Comparison of ENCODE assay signal across 10 mouse cellular contexts in the genomic region with DNA sequence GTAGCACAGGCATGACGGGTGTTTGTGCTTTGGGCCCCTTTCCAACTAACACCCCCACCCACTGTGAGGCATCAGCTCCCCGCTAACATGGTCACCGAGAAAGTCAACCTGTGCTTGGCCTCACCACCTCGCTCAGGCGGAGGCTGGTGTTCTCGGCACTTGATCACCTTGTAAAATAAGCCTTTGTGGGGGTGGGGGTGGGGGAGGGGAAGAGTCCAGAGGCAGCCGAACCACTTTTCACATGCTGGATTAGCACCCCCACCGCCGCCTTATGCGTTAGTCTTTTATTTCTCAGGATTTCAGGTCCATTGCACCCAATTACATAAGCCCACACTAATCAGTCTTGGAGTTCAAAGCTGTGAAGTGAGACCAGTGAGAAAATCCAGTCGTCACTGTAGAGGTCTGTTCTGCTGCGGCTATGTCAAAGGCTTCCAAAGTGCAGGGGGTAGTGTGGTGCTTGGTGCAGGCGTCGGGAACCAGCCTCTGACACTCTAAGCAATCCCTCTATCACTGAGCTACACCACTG. TPM values are rescaled to one million over a fixed set of nuclear protein-coding genes. Genes with fewer than 3 reads are reported as not detected.
DNase-seq lines count a peak whose midpoint lies in the region; ATAC-seq lines count a peak whose summit lies in the region.
"Had no signal": no experiment of that assay in that cellular context is flagged by ENCODE, and none has a peak within 500 bp of the region (broad histone marks: within the 10 kb centered on the region; RNA-seq: fewer than 3 reads in every experiment).

No protein-coding gene starts in this region.

- WGBS in embryonic facial prominence, embryonic 11.5 days = 40% methylated on average over 14 of the region's 14 CpGs
- WGBS in hindbrain, embryonic 16.5 days = 39% methylated on average over 14 of the region's 14 CpGs
- WGBS in midbrain, embryonic 16.5 days = 29% methylated on average over 14 of the region's 14 CpGs

- no peaks in the 10 kb centered on the region for H3K36me3 ChIP-seq in embryonic facial prominence, embryonic 11.5 days (replicated peaks; ENCODE audit: control insufficient read depth, insufficient read depth, low read depth, low read length)
- peaks cover 6% of the 10 kb centered on the region; the same call in 1 of the 2 replicates for H3K36me3 ChIP-seq in hindbrain, embryonic 16.5 days (ENCODE audit: control insufficient read depth, insufficient read depth, low read length)
- H3K36me3 ChIP-seq in midbrain, embryonic 16.5 days (ENCODE audit: control insufficient read depth, insufficient read depth, low read length) = peaks cover 19% of the 10 kb centered on the region

- H3K9me3 ChIP-seq in embryonic facial prominence, embryonic 11.5 days (replicated peaks; ENCODE audit: control insufficient read depth, low read length) = no peaks in the 10 kb centered on the region
- no peaks in the 10 kb centered on the region for H3K9me3 ChIP-seq in hindbrain, embryonic 16.5 days (ENCODE audit: control insufficient read depth, low read length)
- H3K9me3 ChIP-seq in midbrain, embryonic 16.5 days (replicated peaks; ENCODE audit: control insufficient read depth, low read length, poor library complexity, severe bottlenecking) = no peaks in the 10 kb centered on the region

- H3K27ac ChIP-seq in embryonic facial prominence, embryonic 11.5 days (replicated peaks; ENCODE audit: low read depth, low read length) = no peak overlapping the region
- H3K27ac ChIP-seq in hindbrain, embryonic 16.5 days (ENCODE audit: low read depth, low read length) = no peak overlapping the region
- H3K27ac ChIP-seq in midbrain, embryonic 16.5 days (ENCODE audit: low read length) = no peak overlapping the region

- ATAC-seq in embryonic facial prominence, embryonic 11.5 days (replicated peaks; ENCODE audit: insufficient number of reproducible peaks, low FRiP score, low TSS enrichment, low read depth) = peak; percentile 73
- peak; percentile 63; the same call in 1 of the 2 replicates for ATAC-seq in hindbrain, embryonic 16.5 days
- peak; percentile 58; the same call in 1 of the 2 replicates for ATAC-seq in midbrain, embryonic 16.5 days
- ATAC-seq: intestine, embryonic 16.5 days; liver, postnatal 0 days had no signal

- no peaks in the 10 kb centered on the region for H3K27me3 ChIP-seq in embryonic facial prominence, embryonic 11.5 days (ENCODE audit: control insufficient read depth, insufficient read depth, low read length)
- H3K27me3 ChIP-seq in hindbrain, embryonic 16.5 days (replicated peaks; ENCODE audit: control insufficient read depth, insufficient read depth, low read length) = no peaks in the 10 kb centered on the region
- no peaks in the 10 kb centered on the region for H3K27me3 ChIP-seq in midbrain, embryonic 16.5 days (ENCODE audit: control insufficient read depth, insufficient read depth, low read depth, low read length)

- H3K4me2 ChIP-seq in embryonic facial prominence, embryonic 11.5 days (ENCODE audit: low read depth, low read length) = no peak overlapping the region
- no peak overlapping the region for H3K4me2 ChIP-seq in hindbrain, embryonic 16.5 days (ENCODE audit: low read length)
- H3K4me2 ChIP-seq in midbrain, embryonic 16.5 days (ENCODE audit: low read length) = no peak overlapping the region

- DNase-seq in kidney, adult 11 months = peak; percentile 47
- DNase-seq in kidney, postnatal 10 days = no peak
- no peak for DNase-seq in embryonic facial prominence, embryonic 11.5 days (ENCODE audit: low spot score)
- DNase-seq in urinary bladder, postnatal 4 days (ENCODE audit: low spot score in 2 of 2) = no peak
- no peak for DNase-seq in MN1 (ENCODE audit: low spot score)
- DNase-seq in urinary bladder, postnatal 25 days (ENCODE audit: low spot score) = no peak
- DNase-seq: liver, postnatal 0 days had no signal

- no peak overlapping the region for H3K9ac ChIP-seq in embryonic facial prominence, embryonic 11.5 days (replicated peaks; ENCODE audit: low read length)
- no peak overlapping the region for H3K9ac ChIP-seq in hindbrain, embryonic 16.5 days (ENCODE audit: low read depth, low read length)
- no peak overlapping the region for H3K9ac ChIP-seq in midbrain, embryonic 16.5 days (ENCODE audit: low read depth, low read length)
- H3K9ac ChIP-seq: liver, postnatal 0 days had no signal

- H3K4me1 ChIP-seq in embryonic facial prominence, embryonic 11.5 days (ENCODE audit: control insufficient read depth, insufficient read depth, low read length) = no peaks in the 10 kb centered on the region
- no peaks in the 10 kb centered on the region; the same call in 1 of the 2 replicates for H3K4me1 ChIP-seq in hindbrain, embryonic 16.5 days (ENCODE audit: control insufficient read depth, insufficient read depth, low read depth, low read length)
- H3K4me1 ChIP-seq in midbrain, embryonic 16.5 days (ENCODE audit: control insufficient read depth, insufficient read depth, low read length) = no peaks in the 10 kb centered on the region

- no peak overlapping the region for H3K4me3 ChIP-seq in embryonic facial prominence, embryonic 11.5 days (ENCODE audit: low read depth, low read length)
- no peak overlapping the region for H3K4me3 ChIP-seq in hindbrain, embryonic 16.5 days (ENCODE audit: low read length)
- H3K4me3 ChIP-seq in midbrain, embryonic 16.5 days (ENCODE audit: low read depth, low read length) = no peak overlapping the region

RNA-seq across cellular contexts. Expression of a gene that starts 36.4 kb away (rescaled TPM):
- 9.5 and 10.3 TPM in 2 replicates for polyA plus RNA-seq in embryonic facial prominence, embryonic 11.5 days (2014; fragmentation: Nextera tagmentation; extraction: Ambion mirVana)
- 25.2 and 34.2 TPM in 2 replicates for polyA plus RNA-seq in hindbrain, embryonic 16.5 days (2015; fragmentation: Nextera tagmentation; extraction: Ambion mirVana)
- 24.2 and 28.9 TPM in 2 replicates for polyA plus RNA-seq in midbrain, embryonic 16.5 days (2015; fragmentation: Nextera tagmentation; extraction: Ambion mirVana)

RNA-seq across cellular contexts. Expression of a gene that starts 43.0 kb away (rescaled TPM):
- polyA plus RNA-seq in embryonic facial prominence, embryonic 11.5 days (2014; fragmentation: Nextera tagmentation; extraction: Ambion mirVana) = 15.1 and 15.6 TPM in 2 replicates
- 8.1 and 12.7 TPM in 2 replicates for polyA plus RNA-seq in hindbrain, embryonic 16.5 days (2015; fragmentation: Nextera tagmentation; extraction: Ambion mirVana)
- 8.0 and 10.7 TPM in 2 replicates for polyA plus RNA-seq in midbrain, embryonic 16.5 days (2015; fragmentation: Nextera tagmentation; extraction: Ambion mirVana)
